Comparison of ENCODE assay signal across 10 mouse cellular contexts in genomic region chr1:60860955-60861354, GRCm38 (mm10). TPM values are rescaled to one million over a fixed set of nuclear protein-coding genes. Genes with fewer than 3 reads are reported as not detected.
A peak's percentile ranks its signal among the peaks of the same experiment; 100 is the strongest.
DNase-seq lines count a peak whose midpoint lies in the region; ATAC-seq and TF ChIP-seq lines count a peak whose summit lies in the region.
"Had no signal": no experiment of that assay in that cellular context is flagged by ENCODE, and none has a peak within 500 bp of the region (broad histone marks: within the 10 kb centered on the region; RNA-seq: fewer than 3 reads in every experiment).

No protein-coding gene starts in this region.

- no peak for TF ChIP-seq CTCF in layer of hippocampus, adult 2 months (conservative IDR thresholded peaks at IDR 0.05)

- H3K9me3 ChIP-seq in forebrain, embryonic 12.5 days: no peaks in the 10 kb centered on the region
- H3K9me3 ChIP-seq in heart, embryonic 14.5 days (ENCODE audit: control insufficient read depth, low read length): no peaks in the 10 kb centered on the region
- H3K9me3 ChIP-seq in midbrain, embryonic 13.5 days: no peaks in the 10 kb centered on the region

- peak overlapping the region; percentile 93 for H3K27ac ChIP-seq in layer of hippocampus, adult 2 months
- peak overlapping the region; percentile 57; the same call in 1 of the 2 replicates for H3K27ac ChIP-seq in forebrain, embryonic 12.5 days
- H3K27ac ChIP-seq in heart, embryonic 14.5 days (replicated peaks in 1 of 2; ENCODE audit: control insufficient read depth in 1 of 2, insufficient read depth in 1 of 2, low read depth in 2 of 2, low read length in 2 of 2): peak overlapping the region; percentile 16 to 46; a peak in 3 of 4 replicates
- H3K27ac ChIP-seq in midbrain, embryonic 13.5 days: peak overlapping the region; percentile 80
- H3K27ac ChIP-seq: macrophage had no signal

- DNase-seq in layer of hippocampus, adult 2 months (ENCODE audit: low spot score in 2 of 2): no peak
- DNase-seq in layer of hippocampus, adult 9-11 months: no peak
- DNase-seq in thymus, postnatal 14 days: no peak
- DNase-seq in adrenal gland, postnatal 25 days: no peak
- DNase-seq in spleen, postnatal 10 days (ENCODE audit: low spot score in 2 of 2): no peak
- DNase-seq: thymus, postnatal 36 days had no signal

- peak overlapping the region; percentile 47 for H3K4me3 ChIP-seq in layer of hippocampus, adult 2 months
- 0 out of 2 replicates have a peak overlapping the region, but pooled peaks have one; percentile 9 for H3K4me3 ChIP-seq in forebrain, embryonic 12.5 days (replicated peaks)
- peak overlapping the region; percentile 26 to 28; a peak in 3 of 4 replicates for H3K4me3 ChIP-seq in heart, embryonic 14.5 days (ENCODE audit: control insufficient read depth in 1 of 2, insufficient read depth in 1 of 2, low read depth in 1 of 2, low read length in 2 of 2)
- H3K4me3 ChIP-seq in midbrain, embryonic 13.5 days (replicated peaks): peak overlapping the region; percentile 28

- H3K9ac ChIP-seq in forebrain, embryonic 12.5 days: no peak overlapping the region
- peak overlapping the region; percentile 56; the same call in 1 of the 2 replicates for H3K9ac ChIP-seq in heart, embryonic 14.5 days (ENCODE audit: low read length)
- peak overlapping the region; percentile 51 for H3K9ac ChIP-seq in midbrain, embryonic 13.5 days (replicated peaks)

- no peaks in the 10 kb centered on the region for H3K27me3 ChIP-seq in forebrain, embryonic 12.5 days
- no peaks in the 10 kb centered on the region for H3K27me3 ChIP-seq in heart, embryonic 14.5 days (ENCODE audit: control insufficient read depth, insufficient read depth, low read length)
- H3K27me3 ChIP-seq in midbrain, embryonic 13.5 days: no peaks in the 10 kb centered on the region

- 62% methylated on average over 5 of the region's 5 CpGs for WGBS in forebrain, embryonic 12.5 days
- WGBS in heart, embryonic 14.5 days: 16% methylated on average over 5 of the region's 5 CpGs
- WGBS in midbrain, embryonic 13.5 days: 33% methylated on average over 5 of the region's 5 CpGs

- H3K4me2 ChIP-seq in forebrain, embryonic 12.5 days: peak overlapping the region; percentile 33
- H3K4me2 ChIP-seq in heart, embryonic 14.5 days (ENCODE audit: low read length): peak overlapping the region; percentile 67
- H3K4me2 ChIP-seq in midbrain, embryonic 13.5 days (replicated peaks): peak overlapping the region; percentile 48

- ATAC-seq in forebrain, embryonic 12.5 days (ENCODE audit: low FRiP score): peak; percentile 56; the same call in 1 of the 2 replicates
- 0 out of 2 replicates have a peak, but pooled peaks have one; percentile 7 for ATAC-seq in heart, embryonic 14.5 days (ENCODE audit: insufficient number of reproducible peaks, insufficient read depth, low FRiP score, low read depth)
- peak; percentile 71 for ATAC-seq in midbrain, embryonic 13.5 days

- no peaks in the 10 kb centered on the region for H3K36me3 ChIP-seq in forebrain, embryonic 12.5 days (replicated peaks)
- H3K36me3 ChIP-seq in heart, embryonic 14.5 days (ENCODE audit: control insufficient read depth, insufficient read depth, low read length): no peaks in the 10 kb centered on the region
- no peaks in the 10 kb centered on the region for H3K36me3 ChIP-seq in midbrain, embryonic 13.5 days

- peaks cover 6% of the 10 kb centered on the region; the same call in 1 of the 2 replicates for H3K4me1 ChIP-seq in forebrain, embryonic 12.5 days
- H3K4me1 ChIP-seq in heart, embryonic 14.5 days (ENCODE audit: control insufficient read depth in 2 of 2, insufficient read depth in 2 of 2, low read length in 2 of 2): peaks cover 19 to 36% of the 10 kb centered on the region in 2 experiments
- H3K4me1 ChIP-seq in midbrain, embryonic 13.5 days (replicated peaks): peaks cover 31% of the 10 kb centered on the region

RNA-seq across cellular contexts. Expression of gene Ctla4, which starts 25.8 kb away (rescaled TPM):
- total RNA-seq in layer of hippocampus, adult 2 months (2021): not detected
- not detected in 2 replicates for polyA plus RNA-seq in forebrain, embryonic 12.5 days (2016; fragmentation: Nextera tagmentation; extraction: Ambion mirVana)
- not detected in 2 replicates for polyA plus RNA-seq in heart, embryonic 14.5 days (2014; fragmentation: Nextera tagmentation; extraction: Ambion mirVana)
- polyA plus RNA-seq in midbrain, embryonic 13.5 days (2015; fragmentation: Nextera tagmentation; extraction: Ambion mirVana): not detected in 2 replicates
- total RNA-seq in adrenal gland, postnatal 25 days (2021): 0.64 TPM in 1 of 2 replicates, not detected in the other
- polyA plus RNA-seq: macrophage had no signal

Comparison
In these comparisons a context has a peak if more than half of its experiments do, and no peak if none do; other contexts are left out.
1. H3K27ac ChIP-seq: peak in every context shown above with its lines; median percentile 93 in layer of hippocampus, adult 2 months; 80 in midbrain, embryonic 13.5 days; 57 in forebrain, embryonic 12.5 days; 31 in heart, embryonic 14.5 days.
2. ATAC-seq: peak in every context shown above with its lines; median percentile 71 in midbrain, embryonic 13.5 days; 56 in forebrain, embryonic 12.5 days; 7 in heart, embryonic 14.5 days.